Mouse (Mus musculus) hindlimb bud, embryonic 11.5 days (tissue): ENCODE measurements around the gene Col15a1.

ENCODE experiments used
- DNase-seq: peaks from one replicate; pipeline ENCODE4 v3.0.0-alpha.2; 2012; ENCODE audit warnings: low read depth, low spot score; ENCODE audit errors: extremely low spot score

Gene Col15a1

GRCm38 (mm10) chr4:47347022-47347421, 139.1 kb downstream of the Col15a1 start:
- DNase-seq, result no peak

- DNase-seq, result no peak
Observed at GRCm38 (mm10) chr4:47349759-47350158, 141.8 kb downstream of the Col15a1 start.

- DNase-seq, result peak; percentile 37
Observed at GRCm38 (mm10) chr4:47351386-47352049, 143.6 kb downstream of the Col15a1 start.

- peak; percentile 57 for DNase-seq
Observed at GRCm38 (mm10) chr4:47352061-47352661, 144.2 kb downstream of the Col15a1 start.

- peak; percentile 86 for DNase-seq
Observed at GRCm38 (mm10) chr4:47352803-47353388, 144.9 kb downstream of the Col15a1 start, which contains the start of gene Tgfbr1. TSS of gene Tgfbr1 (plus strand) at chr4:47353222.

- DNase-seq, result peak; percentile 20
Observed at GRCm38 (mm10) chr4:47353416-47354111, 145.6 kb downstream of the Col15a1 start.

- DNase-seq, result no peak
Observed at GRCm38 (mm10) chr4:47354304-47354703, 146.3 kb downstream of the Col15a1 start.

GRCm38 (mm10) chr4:47362662-47363061, 154.7 kb downstream of the Col15a1 start:
- DNase-seq, result no peak
